Mouse (Mus musculus) liver, embryonic 15.5 days (tissue): ENCODE data around the gene Nr1d2. TPM values are rescaled to one million over a fixed set of nuclear protein-coding genes. Genes with fewer than 3 reads are reported as not detected.
"Not testable (repeated sequence)": the region's sequence is repeated elsewhere in the genome, so short reads cannot be mapped to it uniquely, and the experiment has no call there.

ENCODE experiments used
- ATAC-seq: fragments of 200-750 bp; cut with Nextera tagmentation; 2 replicates; pipeline ENCODE4 v1.8.0; 2017; ENCODE audit warnings: moderate number of reproducible peaks, mild to moderate bottlenecking, moderate library complexity; ENCODE audit not compliant: insufficient read depth
- H3K27ac ChIP-seq: fragments of 300-500 bp; sonication (generic); replicated peaks from 2 replicates; pipeline ENCODE4 v1.5.1; 2015; ENCODE audit warnings: mild to moderate bottlenecking, inconsistent platforms
- H3K27me3 ChIP-seq: fragments of 300-500 bp; sonication (generic); 2 replicates; pipeline ENCODE4 v1.6.1; 2015; ENCODE audit warnings: mild to moderate bottlenecking, inconsistent platforms
- H3K36me3 ChIP-seq: fragments of 300-500 bp; sonication (generic); replicated peaks from 2 replicates; pipeline ENCODE4 v1.6.1; 2015; ENCODE audit warnings: moderate library complexity, mild to moderate bottlenecking, inconsistent platforms
- H3K4me1 ChIP-seq: fragments of 300-500 bp; sonication (generic); replicated peaks from 2 replicates; pipeline ENCODE4 v1.6.1; 2015; ENCODE audit warnings: inconsistent platforms
- H3K4me2 ChIP-seq: fragments of 300-500 bp; sonication (generic); 2 replicates; pipeline ENCODE4 v1.6.1; 2015; ENCODE audit warnings: moderate library complexity, mild to moderate bottlenecking, inconsistent platforms
- H3K4me3 ChIP-seq: fragments of 300-500 bp; sonication (generic); replicated peaks from 2 replicates; pipeline ENCODE4 v1.5.1; 2015; ENCODE audit warnings: mild to moderate bottlenecking, inconsistent platforms
- H3K9ac ChIP-seq: fragments of 300-500 bp; sonication (generic); 2 replicates; pipeline ENCODE4 v1.6.1; 2015; ENCODE audit warnings: moderate library complexity, mild to moderate bottlenecking, inconsistent platforms
- H3K9me3 ChIP-seq: fragments of 300-500 bp; sonication (generic); replicated peaks from 2 replicates; pipeline ENCODE4 v1.6.1; 2016; ENCODE audit warnings: inconsistent platforms
- WGBS: fragments of 180-500 bp; shearing (Covaris S2); methylation state at CpG from one replicate; pipeline ENCODE4 v1.1.7; 2015; ENCODE audit warnings: mixed read lengths; ENCODE audit not compliant: insufficient replicate concordance; 5-methylcytosine and 5-hydroxymethylcytosine counted together
- polyA plus RNA-seq: library from polyadenylated mRNA; unstranded; fragments of >200 nt; fragmentation: Nextera tagmentation; extraction: Ambion mirVana; gene quantifications from 2 replicates; pipeline ENCODE4 v1.2.1, GENCODE M21; 2015

The Nr1d2 gene
- polyA plus RNA-seq, 1 experiment from 2014 or later: 1.5 TPM

DNA sequence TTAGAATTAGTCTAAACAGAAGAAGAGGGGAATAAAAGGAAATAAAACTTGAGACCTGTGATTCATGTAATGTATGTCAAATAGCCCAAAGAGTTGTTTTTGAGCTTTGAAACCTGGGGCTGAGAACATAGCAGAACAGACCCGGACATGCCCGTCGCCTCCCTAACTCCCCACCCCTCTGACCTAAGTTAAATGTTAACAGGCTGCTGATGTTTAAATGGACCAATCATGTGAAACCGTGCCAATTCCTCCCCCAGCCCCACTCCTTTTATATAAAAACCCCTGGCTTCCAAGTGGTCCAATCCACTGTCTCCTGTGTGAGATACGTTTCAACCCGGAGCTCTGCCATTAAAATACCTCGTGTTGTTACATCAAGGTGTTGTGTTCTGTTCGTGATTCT, 7.1 kb downstream of the Nr1d2 start:
- 82% methylated on average over 8 of the region's 8 CpGs for WGBS
- not testable (repeated sequence) for H3K4me3 ChIP-seq, H3K27ac ChIP-seq, ATAC-seq, H3K4me2 ChIP-seq, H3K9ac ChIP-seq, H3K9me3 ChIP-seq, H3K27me3 ChIP-seq, H3K4me1 ChIP-seq, H3K36me3 ChIP-seq

GRCm38 (mm10) chr14:18229751-18230150, 9.2 kb downstream of the Nr1d2 start:
- H3K4me1 ChIP-seq, H3K9me3 ChIP-seq, H3K4me2 ChIP-seq, ATAC-seq, H3K9ac ChIP-seq, H3K4me3 ChIP-seq, H3K27ac ChIP-seq, H3K27me3 ChIP-seq, H3K36me3 ChIP-seq: not testable (repeated sequence)
- WGBS: 75% methylated on average over 10 of the region's 10 CpGs

DNA sequence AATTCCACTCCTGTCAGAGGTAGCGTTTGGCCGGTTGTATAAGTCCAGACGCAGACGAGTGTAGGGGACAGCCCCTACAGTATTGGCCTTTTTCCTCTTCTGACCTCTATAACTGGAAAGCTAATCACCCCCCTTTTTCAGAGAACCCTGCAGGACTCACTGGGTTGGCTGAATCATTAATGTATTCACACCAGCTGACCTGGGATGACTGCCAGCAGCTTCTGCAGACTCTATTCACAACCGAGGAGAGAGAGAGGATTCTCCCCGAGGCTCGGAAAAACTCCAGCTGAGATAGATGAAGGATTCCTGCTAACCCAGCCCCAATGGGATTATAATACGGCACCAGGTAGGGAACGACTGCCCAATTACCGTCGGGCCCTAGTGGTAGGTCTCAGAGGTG, 12.7 kb downstream of the Nr1d2 start:
- not testable (repeated sequence) for H3K4me3 ChIP-seq, H3K4me2 ChIP-seq, H3K36me3 ChIP-seq, H3K27ac ChIP-seq, H3K9ac ChIP-seq, H3K4me1 ChIP-seq, H3K27me3 ChIP-seq, ATAC-seq, H3K9me3 ChIP-seq
- WGBS: 77% methylated on average over 11 of the region's 11 CpGs

- H3K36me3 ChIP-seq, H3K4me3 ChIP-seq, H3K27me3 ChIP-seq, H3K4me2 ChIP-seq, ATAC-seq, H3K9me3 ChIP-seq, H3K9ac ChIP-seq, H3K4me1 ChIP-seq, H3K27ac ChIP-seq: not testable (repeated sequence)
- 79% methylated on average over 11 of the region's 11 CpGs for WGBS
Measured at GRCm38 (mm10) chr14:18225431-18225830, 13.5 kb downstream of the Nr1d2 start.

DNA sequence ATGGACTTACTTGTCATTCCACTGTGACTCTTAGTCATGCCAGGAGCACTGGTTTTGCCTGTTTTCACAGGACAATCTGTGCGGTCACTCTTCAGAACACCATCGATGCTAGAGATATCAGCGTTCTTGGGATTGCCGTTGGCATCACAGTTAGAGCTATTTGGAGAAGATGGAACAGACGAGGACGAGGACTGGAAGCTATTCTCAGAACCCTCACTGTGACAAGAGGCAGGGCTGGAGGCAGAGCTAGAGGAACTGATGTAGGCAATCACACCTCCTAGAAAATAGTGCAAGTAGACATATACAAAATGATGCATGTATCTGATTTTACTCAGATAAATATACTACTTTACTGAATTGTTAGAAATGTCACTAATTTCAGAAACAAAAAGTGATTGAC, 16.9 kb downstream of the Nr1d2 start:
- Histone ChIP-seq H3K4me2 (no peak overlapping the region), H3K36me3 (no peaks in the 10 kb centered on the region), H3K27ac (no peak overlapping the region), H3K4me1 (no peaks in the 10 kb centered on the region), H3K4me3 (no peak overlapping the region), H3K27me3 (no peaks in the 10 kb centered on the region), H3K9ac (no peak overlapping the region), H3K9me3 (no peaks in the 10 kb centered on the region)
- WGBS: 75% methylated on average over 6 of the region's 6 CpGs
- ATAC-seq: no peak

DNA sequence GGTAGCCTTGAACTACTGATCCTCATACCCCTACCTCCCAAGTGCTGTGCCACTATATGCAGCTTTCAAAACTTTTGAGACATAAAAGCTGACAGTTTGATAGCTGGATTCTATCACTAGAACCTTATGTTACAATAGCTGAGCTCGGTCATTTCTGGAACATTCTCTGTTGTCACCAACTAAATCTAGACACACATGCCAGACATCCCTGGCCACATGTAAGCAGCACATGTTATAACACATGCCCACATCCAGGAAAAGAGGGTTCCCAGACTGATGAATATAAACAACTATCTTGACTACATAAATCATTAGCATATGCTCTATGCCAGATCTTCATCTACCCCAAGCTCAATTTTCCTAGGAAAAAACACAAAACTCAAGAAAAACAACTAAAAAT, 21.8 kb downstream of the Nr1d2 start:
- Histone ChIP-seq H3K9ac (no peak overlapping the region), H3K36me3 (no peaks in the 10 kb centered on the region), H3K4me1 (no peaks in the 10 kb centered on the region), H3K9me3 (no peaks in the 10 kb centered on the region), H3K27me3 (no peaks in the 10 kb centered on the region), H3K27ac (no peak overlapping the region), H3K4me3 (no peak overlapping the region), H3K4me2 (no peak overlapping the region)
- ATAC-seq: no peak
- WGBS: 69% methylated on average over 1 of the region's 1 CpGs

DNA sequence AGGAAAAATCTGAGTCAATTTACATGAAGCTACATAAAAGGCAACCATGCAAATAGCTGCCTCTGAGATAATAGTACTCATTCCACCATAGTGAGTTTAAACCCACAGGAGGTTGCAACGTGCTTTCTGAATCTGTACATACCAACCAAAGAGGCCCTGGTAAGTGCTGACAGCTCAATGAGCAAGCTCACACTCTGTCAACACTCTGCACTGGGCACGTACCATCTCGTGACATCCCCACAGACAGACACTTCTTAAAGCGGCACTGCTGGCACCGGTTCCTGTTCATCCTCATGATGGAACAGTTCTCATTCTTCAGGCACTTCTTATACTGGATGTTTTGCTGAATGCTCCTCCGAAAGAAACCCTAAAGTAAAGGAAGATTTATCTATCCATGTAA, 22.5 kb downstream of the Nr1d2 start:
- no peaks in the 10 kb centered on the region for H3K36me3 ChIP-seq

GRCm38 (mm10) chr14:18210795-18211194, 28.1 kb downstream of the Nr1d2 start:
- Histone ChIP-seq H3K27me3 (no peaks in the 10 kb centered on the region), H3K36me3 (no peaks in the 10 kb centered on the region), H3K27ac (no peak overlapping the region), H3K9ac (no peak overlapping the region), H3K4me1 (no peaks in the 10 kb centered on the region), H3K4me2 (no peak overlapping the region), H3K4me3 (no peak overlapping the region), H3K9me3 (no peaks in the 10 kb centered on the region)
- ATAC-seq: no peak
- 65% methylated on average over 3 of the region's 3 CpGs for WGBS

More for the DNA sequence above, 22.5 kb downstream of the Nr1d2 start:
- ATAC-seq: no peak
- Histone ChIP-seq H3K4me2 (no peak overlapping the region), H3K27me3 (no peaks in the 10 kb centered on the region), H3K9me3 (no peaks in the 10 kb centered on the region), H3K4me1 (no peaks in the 10 kb centered on the region), H3K27ac (no peak overlapping the region), H3K4me3 (no peak overlapping the region), H3K9ac (no peak overlapping the region)
- 72% methylated on average over 6 of the region's 6 CpGs for WGBS

DNA sequence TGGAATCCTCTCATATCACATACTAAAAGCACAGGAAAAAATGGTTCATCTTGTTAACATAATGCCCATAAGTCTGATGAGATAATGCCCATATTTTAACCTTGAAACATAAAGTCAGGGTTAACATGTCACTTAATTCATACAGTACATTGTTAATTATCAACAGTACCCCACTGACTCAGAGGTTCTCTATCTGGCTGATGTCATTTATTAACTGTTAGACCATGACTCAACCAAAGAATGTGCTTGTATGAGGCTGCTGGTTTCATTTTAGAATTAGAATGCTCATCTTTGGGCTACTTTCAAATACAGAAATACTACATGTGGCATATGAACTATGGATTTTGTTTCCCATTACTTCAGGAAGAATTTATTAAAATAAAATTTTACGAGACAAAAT, 34.6 kb downstream of the Nr1d2 start:
- ATAC-seq: not testable (repeated sequence)

GRCm38 (mm10) chr14:18201413-18201812, 37.5 kb downstream of the Nr1d2 start:
- H3K36me3 ChIP-seq: no peaks in the 10 kb centered on the region
- H3K27me3 ChIP-seq: no peaks in the 10 kb centered on the region
- no peaks in the 10 kb centered on the region for H3K4me1 ChIP-seq
- no peaks in the 10 kb centered on the region for H3K9me3 ChIP-seq
- WGBS: 66% methylated on average over 5 of the region's 5 CpGs
- H3K4me2 ChIP-seq: no peak overlapping the region
- H3K27ac ChIP-seq: no peak overlapping the region
- H3K4me3 ChIP-seq: no peak overlapping the region
- no peak for ATAC-seq
- no peak overlapping the region for H3K9ac ChIP-seq

More for the DNA sequence above, 34.6 kb downstream of the Nr1d2 start:
- H3K4me2 ChIP-seq, H3K4me3 ChIP-seq, H3K9ac ChIP-seq, H3K27ac ChIP-seq, H3K36me3 ChIP-seq, H3K27me3 ChIP-seq, H3K4me1 ChIP-seq, H3K9me3 ChIP-seq: not testable (repeated sequence)
- 55% methylated on average over 1 of the region's 1 CpGs for WGBS

DNA sequence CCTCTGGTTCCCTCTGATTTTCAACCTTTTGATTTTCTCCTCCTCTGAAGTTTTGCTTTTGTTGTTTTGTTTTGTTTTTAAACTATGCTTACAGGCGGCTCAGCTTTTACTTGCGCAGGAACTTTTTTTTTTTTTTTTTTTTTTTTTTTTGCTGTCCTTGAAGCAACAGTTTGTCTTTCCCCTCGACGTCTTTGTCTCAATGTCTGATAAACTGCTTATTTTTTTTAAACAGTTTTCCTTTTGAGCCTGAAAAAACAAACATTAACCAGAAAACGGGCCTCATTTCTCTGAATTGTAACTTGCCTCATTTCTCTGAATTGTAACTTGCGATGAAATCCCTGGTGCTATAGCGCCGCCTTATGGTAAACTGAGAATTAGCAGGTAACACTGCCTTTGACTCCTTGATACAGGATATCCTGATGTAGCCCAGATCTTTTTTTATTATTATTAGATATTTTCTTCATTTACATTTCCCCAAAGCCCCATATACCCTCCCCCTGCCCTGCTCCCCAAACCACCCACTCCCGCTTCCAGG, 52.0 kb downstream of the Nr1d2 start:
- no peak overlapping the region for H3K4me2 ChIP-seq
- no peak for ATAC-seq

GRCm38 (mm10) chr14:18177531-18177930, 61.4 kb downstream of the Nr1d2 start:
- H3K27ac ChIP-seq, H3K9me3 ChIP-seq, H3K4me2 ChIP-seq, H3K4me3 ChIP-seq, H3K9ac ChIP-seq, ATAC-seq, H3K36me3 ChIP-seq, H3K4me1 ChIP-seq, H3K27me3 ChIP-seq: not testable (repeated sequence)
- WGBS: 41% methylated on average over 2 of the region's 2 CpGs

More for the DNA sequence above, 52.0 kb downstream of the Nr1d2 start:
- Histone ChIP-seq H3K27ac (no peak overlapping the region), H3K27me3 (no peaks in the 10 kb centered on the region), H3K4me1 (no peaks in the 10 kb centered on the region), H3K9ac (no peak overlapping the region), H3K36me3 (no peaks in the 10 kb centered on the region), H3K4me3 (no peak overlapping the region), H3K9me3 (no peaks in the 10 kb centered on the region)
- WGBS: 22% methylated on average over 9 of the region's 9 CpGs
